ENCODE assay signal across 23 mouse cellular contexts in genomic region chr7:64944686-64945085, GRCm38 (mm10).
DNase-seq lines count a peak whose midpoint lies in the region; ATAC-seq and TF ChIP-seq lines count a peak whose summit lies in the region.
"Had no signal": no experiment of that assay in that cellular context is flagged by ENCODE, and none has a peak within 500 bp of the region (broad histone marks: within the 10 kb centered on the region; RNA-seq: fewer than 3 reads in every experiment).

No protein-coding gene starts in this region.

- no peak for TF ChIP-seq CTCF in hindbrain, postnatal 0 days (IDR thresholded peaks at IDR 0.05; ENCODE audit: low read depth)

- no peaks in the 10 kb centered on the region for H3K27me3 ChIP-seq in hindbrain, embryonic 13.5 days
- H3K27me3 ChIP-seq in hindbrain, postnatal 0 days (ENCODE audit: insufficient read depth, low read length): no peaks in the 10 kb centered on the region
- no peaks in the 10 kb centered on the region for H3K27me3 ChIP-seq in midbrain, embryonic 16.5 days (ENCODE audit: control insufficient read depth, insufficient read depth, low read depth, low read length)
- 0 out of 2 replicates have a peak, but pooled peaks cover 3% of the 10 kb centered on the region for H3K27me3 ChIP-seq in midbrain, embryonic 15.5 days (replicated peaks)
- H3K27me3 ChIP-seq in intestine, embryonic 16.5 days (replicated peaks; ENCODE audit: control insufficient read depth, insufficient read depth, low read length): no peaks in the 10 kb centered on the region
- H3K27me3 ChIP-seq: heart, embryonic 15.5 days; hindbrain, embryonic 12.5 days had no signal

- no peak for ATAC-seq in hindbrain, embryonic 13.5 days (ENCODE audit: low FRiP score)
- ATAC-seq in hindbrain, postnatal 0 days: no peak
- peak; percentile 15; the same call in 1 of the 2 replicates for ATAC-seq in midbrain, embryonic 16.5 days
- no peak for ATAC-seq in midbrain, embryonic 15.5 days (replicated peaks)
- ATAC-seq in intestine, embryonic 16.5 days: peak; percentile 38; the same call in 1 of the 2 replicates
- ATAC-seq: activated CD4-positive, CD25-positive, alpha-beta regulatory T cell, adult 4 months; CD4-positive, CD25-positive, alpha-beta regulatory T cell, adult 4 months; forebrain, embryonic 13.5 days; forebrain, embryonic 16.5 days; inflammation-experienced regulatory T-cells, adult 6 months had no signal

- 80% methylated on average over 5 of the region's 5 CpGs for WGBS in hindbrain, embryonic 13.5 days
- 81% methylated on average over 5 of the region's 5 CpGs for WGBS in hindbrain, postnatal 0 days
- 79% methylated on average over 5 of the region's 5 CpGs for WGBS in midbrain, embryonic 16.5 days
- WGBS in midbrain, embryonic 15.5 days: 80% methylated on average over 5 of the region's 5 CpGs
- WGBS in intestine, embryonic 16.5 days: 76% methylated on average over 5 of the region's 5 CpGs

- no peak overlapping the region for H3K4me3 ChIP-seq in hindbrain, embryonic 13.5 days
- no peak overlapping the region for H3K4me3 ChIP-seq in hindbrain, postnatal 0 days (ENCODE audit: low read length)
- no peak overlapping the region for H3K4me3 ChIP-seq in midbrain, embryonic 16.5 days (ENCODE audit: low read depth, low read length)
- no peak overlapping the region for H3K4me3 ChIP-seq in midbrain, embryonic 15.5 days
- no peak overlapping the region for H3K4me3 ChIP-seq in intestine, embryonic 16.5 days (ENCODE audit: low read length)
- H3K4me3 ChIP-seq: forebrain, embryonic 10.5 days; forebrain, embryonic 13.5 days; heart, embryonic 12.5 days; heart, embryonic 15.5 days; hindbrain, embryonic 12.5 days had no signal

- H3K9ac ChIP-seq in hindbrain, embryonic 13.5 days: no peak overlapping the region
- H3K9ac ChIP-seq in hindbrain, postnatal 0 days (replicated peaks; ENCODE audit: low read length): no peak overlapping the region
- no peak overlapping the region for H3K9ac ChIP-seq in midbrain, embryonic 16.5 days (ENCODE audit: low read depth, low read length)
- no peak overlapping the region for H3K9ac ChIP-seq in midbrain, embryonic 15.5 days
- H3K9ac ChIP-seq in intestine, embryonic 16.5 days (ENCODE audit: low read depth, low read length): no peak overlapping the region
- H3K9ac ChIP-seq: forebrain, embryonic 13.5 days; heart, embryonic 12.5 days; heart, embryonic 15.5 days; hindbrain, embryonic 12.5 days had no signal

- H3K4me2 ChIP-seq in hindbrain, embryonic 13.5 days: no peak overlapping the region
- no peak overlapping the region for H3K4me2 ChIP-seq in hindbrain, postnatal 0 days (ENCODE audit: low read depth, low read length)
- H3K4me2 ChIP-seq in midbrain, embryonic 16.5 days (ENCODE audit: low read length): no peak overlapping the region
- no peak overlapping the region for H3K4me2 ChIP-seq in midbrain, embryonic 15.5 days
- H3K4me2 ChIP-seq in intestine, embryonic 16.5 days (ENCODE audit: low read depth, low read length): no peak overlapping the region
- H3K4me2 ChIP-seq: forebrain, embryonic 13.5 days; heart, embryonic 12.5 days; heart, embryonic 15.5 days; hindbrain, embryonic 12.5 days had no signal

- H3K27ac ChIP-seq in hindbrain, embryonic 13.5 days: 0 out of 2 replicates have a peak overlapping the region, but pooled peaks have one; percentile 36
- no peak overlapping the region for H3K27ac ChIP-seq in hindbrain, postnatal 0 days
- H3K27ac ChIP-seq in midbrain, embryonic 16.5 days (ENCODE audit: low read length): no peak overlapping the region
- no peak overlapping the region for H3K27ac ChIP-seq in midbrain, embryonic 15.5 days
- no peak overlapping the region for H3K27ac ChIP-seq in intestine, embryonic 16.5 days (ENCODE audit: low read length)
- H3K27ac ChIP-seq: forebrain, embryonic 10.5 days; forebrain, embryonic 13.5 days; heart, embryonic 15.5 days; hindbrain, embryonic 12.5 days had no signal

- peaks cover 15% of the 10 kb centered on the region; the same call in 1 of the 2 replicates for H3K4me1 ChIP-seq in hindbrain, embryonic 13.5 days (replicated peaks)
- H3K4me1 ChIP-seq in hindbrain, postnatal 0 days (ENCODE audit: insufficient read depth, low read length): 0 out of 2 replicates have a peak, but pooled peaks cover 3% of the 10 kb centered on the region
- peaks cover 5% of the 10 kb centered on the region; the same call in 1 of the 2 replicates for H3K4me1 ChIP-seq in midbrain, embryonic 16.5 days (ENCODE audit: control insufficient read depth, insufficient read depth, low read length)
- H3K4me1 ChIP-seq in midbrain, embryonic 15.5 days: peaks cover 1% of the 10 kb centered on the region; the same call in 1 of the 2 replicates
- no peaks in the 10 kb centered on the region for H3K4me1 ChIP-seq in intestine, embryonic 16.5 days (ENCODE audit: control insufficient read depth, insufficient read depth, low read length)
- H3K4me1 ChIP-seq: forebrain, embryonic 10.5 days; forebrain, embryonic 13.5 days; heart, embryonic 12.5 days; heart, embryonic 15.5 days; hindbrain, embryonic 12.5 days had no signal

- DNase-seq in hindbrain, postnatal 0 days (ENCODE audit: low spot score): no peak
- no peak for DNase-seq in right cerebral cortex, postnatal 14 days
- DNase-seq: adrenal gland, postnatal 10 days; adrenal gland, postnatal 36 days; cerebellum, adult 18-20 months; cerebellum, adult 9-10 months; cerebellum, postnatal 14 days; gastrocnemius, postnatal 10 days; gastrocnemius, postnatal 36 days; heart, postnatal 14 days had no signal

- no peaks in the 10 kb centered on the region for H3K9me3 ChIP-seq in hindbrain, embryonic 13.5 days
- no peaks in the 10 kb centered on the region for H3K9me3 ChIP-seq in hindbrain, postnatal 0 days (ENCODE audit: low read length)
- no peaks in the 10 kb centered on the region for H3K9me3 ChIP-seq in midbrain, embryonic 16.5 days (replicated peaks; ENCODE audit: control insufficient read depth, low read length, poor library complexity, severe bottlenecking)
- H3K9me3 ChIP-seq in midbrain, embryonic 15.5 days: no peaks in the 10 kb centered on the region
- H3K9me3 ChIP-seq in intestine, embryonic 16.5 days (ENCODE audit: control insufficient read depth, low read length): no peaks in the 10 kb centered on the region
- H3K9me3 ChIP-seq: forebrain, embryonic 10.5 days; forebrain, embryonic 13.5 days; heart, embryonic 12.5 days; heart, embryonic 15.5 days; hindbrain, embryonic 12.5 days had no signal

- H3K36me3 ChIP-seq in hindbrain, embryonic 13.5 days: no peaks in the 10 kb centered on the region
- H3K36me3 ChIP-seq in hindbrain, postnatal 0 days (ENCODE audit: insufficient read depth, low read length): no peaks in the 10 kb centered on the region
- H3K36me3 ChIP-seq in midbrain, embryonic 16.5 days (ENCODE audit: control insufficient read depth, insufficient read depth, low read length): no peaks in the 10 kb centered on the region
- H3K36me3 ChIP-seq in midbrain, embryonic 15.5 days (replicated peaks): no peaks in the 10 kb centered on the region
- no peaks in the 10 kb centered on the region for H3K36me3 ChIP-seq in intestine, embryonic 16.5 days (ENCODE audit: control insufficient read depth, insufficient read depth, low read length)
- H3K36me3 ChIP-seq: forebrain, embryonic 10.5 days; heart, embryonic 12.5 days; heart, embryonic 15.5 days; hindbrain, embryonic 12.5 days had no signal

Comparison
In these comparisons a context has a peak if more than half of its experiments do, and no peak if none do; other contexts are left out.
1. ATAC-seq: peak in midbrain, embryonic 16.5 days (single experiment) and intestine, embryonic 16.5 days (single experiment); none in hindbrain, embryonic 13.5 days (single experiment), hindbrain, postnatal 0 days (single experiment) and midbrain, embryonic 15.5 days (single experiment).